Mouse (Mus musculus): Measurements from ENCODE around the gene Fam19a3. TPM values are rescaled to one million over a fixed set of nuclear protein-coding genes. Genes with fewer than 3 reads are reported as not detected.
"Not testable (repeated sequence)": the region's sequence is repeated elsewhere in the genome, so short reads cannot be mapped to it uniquely, and the experiment has no call there.

The Fam19a3 gene
- polyA plus RNA-seq, 1 experiment = not detected

GRCm38 (mm10) chr3:104767716-104768115, 13.9 kb downstream of the Fam19a3 start:
- TF ChIP-seq POLR2AphosphoS2 (IDR thresholded peaks at IDR 0.05; ENCODE audit: insufficient read length, low read depth) (no peak), MYOG (IDR thresholded peaks at IDR 0.05; ENCODE audit: control insufficient read depth in 1 of 3, insufficient read depth in 1 of 3, insufficient read length in 2 of 3, low read depth in 2 of 3) (no peak)
- Histone ChIP-seq H3K36me3 (ENCODE audit: control insufficient read depth, insufficient read depth) (no peaks in the 10 kb centered on the region), H3ac (ENCODE audit: control insufficient read depth, insufficient read length) (no peak overlapping the region), H3K4me2 (ENCODE audit: low read depth) (no peak overlapping the region), H3K27me3 (ENCODE audit: control insufficient read depth, insufficient read depth, insufficient read length) (no peaks in the 10 kb centered on the region), H3K4me3 (no peak overlapping the region), H3K79me2 (ENCODE audit: control insufficient read depth, insufficient read depth) (no peaks in the 10 kb centered on the region)

- peak; percentile 61 for TF ChIP-seq USF1 (IDR thresholded peaks at IDR 0.05; ENCODE audit: low read depth)
- TF ChIP-seq MAX (IDR thresholded peaks at IDR 0.05; ENCODE audit: low read depth) = no peak
- no peak for TF ChIP-seq POLR2AphosphoS2 (IDR thresholded peaks at IDR 0.05; ENCODE audit: insufficient read length, low read depth)
- no peak for TF ChIP-seq TCF3 (IDR thresholded peaks at IDR 0.05; ENCODE audit: insufficient read length, low read depth)
- no peak for TF ChIP-seq TCF12 (IDR thresholded peaks at IDR 0.05; ENCODE audit: insufficient read depth, poor library complexity, severe bottlenecking)
- no peak for TF ChIP-seq E2F4 (IDR thresholded peaks at IDR 0.05; ENCODE audit: insufficient read depth)
- no peak for TF ChIP-seq MYOG (IDR thresholded peaks at IDR 0.05; ENCODE audit: control insufficient read depth in 1 of 3, insufficient read depth in 1 of 3, insufficient read length in 2 of 3, low read depth in 2 of 3)
- TF ChIP-seq CEBPB (IDR thresholded peaks at IDR 0.05; ENCODE audit: insufficient read depth, poor library complexity, severe bottlenecking) = 0 out of 2 replicates have a peak, but pooled peaks have one; percentile 1
- no peak for TF ChIP-seq MYOD1 (IDR thresholded peaks at IDR 0.05; ENCODE audit: control insufficient read depth in 1 of 3, insufficient read length in 2 of 3, low read depth in 2 of 3)
- no peak overlapping the region for H3ac ChIP-seq (ENCODE audit: control insufficient read depth, insufficient read length)
- H3K4me2 ChIP-seq (ENCODE audit: low read depth) = peak overlapping the region; percentile 45
- H3K36me3 ChIP-seq (ENCODE audit: control insufficient read depth, insufficient read depth) = no peaks in the 10 kb centered on the region
- no peaks in the 10 kb centered on the region for H3K79me2 ChIP-seq (ENCODE audit: control insufficient read depth, insufficient read depth)
- no peaks in the 10 kb centered on the region for H3K27me3 ChIP-seq (ENCODE audit: control insufficient read depth, insufficient read depth, insufficient read length)
- no peak overlapping the region for H3K4me3 ChIP-seq
These were observed 14.5 kb downstream of the Fam19a3 start for GRCm38 (mm10) chr3:104767141-104767540.

GRCm38 (mm10) chr3:104765021-104765420, 16.6 kb downstream of the Fam19a3 start:
- no peak overlapping the region for H3ac ChIP-seq (ENCODE audit: control insufficient read depth, insufficient read length)
- no peak overlapping the region for H3K4me3 ChIP-seq
- no peak overlapping the region for H3K4me2 ChIP-seq (ENCODE audit: low read depth)
- no peaks in the 10 kb centered on the region for H3K27me3 ChIP-seq (ENCODE audit: control insufficient read depth, insufficient read depth, insufficient read length)
- no peak for TF ChIP-seq E2F4 (IDR thresholded peaks at IDR 0.05; ENCODE audit: insufficient read depth)
- no peak for TF ChIP-seq POLR2A (IDR thresholded peaks at IDR 0.05; ENCODE audit: insufficient read length, low read depth)
- no peak for TF ChIP-seq POLR2AphosphoS2 (IDR thresholded peaks at IDR 0.05; ENCODE audit: insufficient read length, low read depth)
- TF ChIP-seq CEBPB (IDR thresholded peaks at IDR 0.05; ENCODE audit: insufficient read depth, poor library complexity, severe bottlenecking) = no peak
- TF ChIP-seq MAX (IDR thresholded peaks at IDR 0.05; ENCODE audit: low read depth) = no peak
- no peak for TF ChIP-seq SRF (IDR thresholded peaks at IDR 0.05; ENCODE audit: control insufficient read depth, insufficient read length, low read depth)
- no peak for TF ChIP-seq MYOG (IDR thresholded peaks at IDR 0.05; ENCODE audit: control insufficient read depth in 1 of 3, insufficient read depth in 1 of 3, insufficient read length in 2 of 3, low read depth in 2 of 3)
- H3K36me3 ChIP-seq (ENCODE audit: control insufficient read depth, insufficient read depth) = no peaks in the 10 kb centered on the region
- H3K79me2 ChIP-seq (ENCODE audit: control insufficient read depth, insufficient read depth) = no peaks in the 10 kb centered on the region

GRCm38 (mm10) chr3:104762103-104762863, 19.4 kb downstream of the Fam19a3 start:
- not testable (repeated sequence) for H3K4me2 ChIP-seq (ENCODE audit: low read depth)

GRCm38 (mm10) chr3:104758869-104759268, 22.8 kb downstream of the Fam19a3 start:
- Histone ChIP-seq H3K27me3 (ENCODE audit: control insufficient read depth, insufficient read depth, insufficient read length) (no peaks in the 10 kb centered on the region), H3ac (ENCODE audit: control insufficient read depth, insufficient read length) (no peak overlapping the region), H3K79me2 (ENCODE audit: control insufficient read depth, insufficient read depth) (no peaks in the 10 kb centered on the region), H3K36me3 (ENCODE audit: control insufficient read depth, insufficient read depth) (no peaks in the 10 kb centered on the region), H3K4me3 (no peak overlapping the region), H3K4me2 (ENCODE audit: low read depth) (no peak overlapping the region)
- TF ChIP-seq TCF3 (IDR thresholded peaks at IDR 0.05; ENCODE audit: insufficient read length, low read depth) (no peak), SRF (IDR thresholded peaks at IDR 0.05; ENCODE audit: control insufficient read depth, insufficient read length, low read depth) (no peak), MYOG (IDR thresholded peaks at IDR 0.05; ENCODE audit: control insufficient read depth in 1 of 3, insufficient read depth in 1 of 3, insufficient read length in 2 of 3, low read depth in 2 of 3) (no peak), USF1 (IDR thresholded peaks at IDR 0.05; ENCODE audit: low read depth) (no peak), POLR2A (IDR thresholded peaks at IDR 0.05; ENCODE audit: insufficient read length, low read depth) (no peak), POLR2AphosphoS2 (IDR thresholded peaks at IDR 0.05; ENCODE audit: insufficient read length, low read depth) (no peak)

More at GRCm38 (mm10) chr3:104762103-104762863, 19.4 kb downstream of the Fam19a3 start:
- not testable (repeated sequence) for H3K27me3 ChIP-seq (ENCODE audit: control insufficient read depth, insufficient read depth, insufficient read length); H3K4me3 ChIP-seq; H3K36me3 ChIP-seq (ENCODE audit: control insufficient read depth, insufficient read depth); H3K79me2 ChIP-seq (ENCODE audit: control insufficient read depth, insufficient read depth); H3ac ChIP-seq (ENCODE audit: control insufficient read depth, insufficient read length)

- Histone ChIP-seq H3ac (ENCODE audit: control insufficient read depth, insufficient read length) (no peak overlapping the region), H3K79me2 (ENCODE audit: control insufficient read depth, insufficient read depth) (no peaks in the 10 kb centered on the region), H3K4me3 (no peak overlapping the region), H3K4me2 (ENCODE audit: low read depth) (no peak overlapping the region), H3K36me3 (ENCODE audit: control insufficient read depth, insufficient read depth) (no peaks in the 10 kb centered on the region), H3K27me3 (ENCODE audit: control insufficient read depth, insufficient read depth, insufficient read length) (no peaks in the 10 kb centered on the region)
- TF ChIP-seq TCF12 (IDR thresholded peaks at IDR 0.05; ENCODE audit: insufficient read depth, poor library complexity, severe bottlenecking) = no peak
- no peak for TF ChIP-seq TCF3 (IDR thresholded peaks at IDR 0.05; ENCODE audit: insufficient read length, low read depth)
- TF ChIP-seq MYOG (IDR thresholded peaks at IDR 0.05; ENCODE audit: control insufficient read depth in 1 of 3, insufficient read depth in 1 of 3, insufficient read length in 2 of 3, low read depth in 2 of 3) = no peak
- no peak for TF ChIP-seq MYOD1 (IDR thresholded peaks at IDR 0.05; ENCODE audit: control insufficient read depth in 1 of 3, insufficient read length in 2 of 3, low read depth in 2 of 3)
These were observed 23.2 kb downstream of the Fam19a3 start for GRCm38 (mm10) chr3:104758406-104758805.

GRCm38 (mm10) chr3:104752845-104753244, 28.8 kb downstream of the Fam19a3 start:
- not testable (repeated sequence) for H3K4me3 ChIP-seq; H3K4me2 ChIP-seq (ENCODE audit: low read depth); H3K79me2 ChIP-seq (ENCODE audit: control insufficient read depth, insufficient read depth)

More at GRCm38 (mm10) chr3:104752845-104753244, 28.8 kb downstream of the Fam19a3 start:
- H3K36me3 ChIP-seq (ENCODE audit: control insufficient read depth, insufficient read depth); H3ac ChIP-seq (ENCODE audit: control insufficient read depth, insufficient read length); H3K27me3 ChIP-seq (ENCODE audit: control insufficient read depth, insufficient read depth, insufficient read length): not testable (repeated sequence)
